Mouse (Mus musculus) NIH3T3 (cell line): ENCODE data around the gene Gpat3.

Experiments
- DNase-seq: peaks from one replicate; pipeline ENCODE4 v3.0.0-alpha.2; 2012; ENCODE audit warnings: low read depth

Gpat3 gene

DNA sequence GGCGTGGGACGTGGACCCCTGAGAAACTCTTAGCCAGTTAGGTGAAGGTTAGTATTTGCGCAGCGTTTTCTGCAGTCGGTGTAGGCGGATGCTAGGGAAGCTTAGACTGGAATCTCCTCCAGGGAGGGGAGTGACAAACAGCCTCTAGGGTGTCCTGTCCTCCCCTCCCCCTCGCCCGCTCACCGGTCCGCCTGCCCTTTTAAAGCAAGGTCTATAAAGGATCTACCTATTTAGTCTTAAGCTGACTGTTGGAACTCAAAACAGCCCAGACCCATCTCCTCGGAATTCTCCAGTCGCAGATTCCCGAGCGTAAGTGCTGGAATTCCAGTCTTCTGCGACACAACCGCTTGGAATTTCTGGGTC, at the start of gene Gpat3:
Gene Gpat3 (plus strand): TSS at position 229 of the 363 bp plus-strand sequence.
- no peak for DNase-seq

DNA sequence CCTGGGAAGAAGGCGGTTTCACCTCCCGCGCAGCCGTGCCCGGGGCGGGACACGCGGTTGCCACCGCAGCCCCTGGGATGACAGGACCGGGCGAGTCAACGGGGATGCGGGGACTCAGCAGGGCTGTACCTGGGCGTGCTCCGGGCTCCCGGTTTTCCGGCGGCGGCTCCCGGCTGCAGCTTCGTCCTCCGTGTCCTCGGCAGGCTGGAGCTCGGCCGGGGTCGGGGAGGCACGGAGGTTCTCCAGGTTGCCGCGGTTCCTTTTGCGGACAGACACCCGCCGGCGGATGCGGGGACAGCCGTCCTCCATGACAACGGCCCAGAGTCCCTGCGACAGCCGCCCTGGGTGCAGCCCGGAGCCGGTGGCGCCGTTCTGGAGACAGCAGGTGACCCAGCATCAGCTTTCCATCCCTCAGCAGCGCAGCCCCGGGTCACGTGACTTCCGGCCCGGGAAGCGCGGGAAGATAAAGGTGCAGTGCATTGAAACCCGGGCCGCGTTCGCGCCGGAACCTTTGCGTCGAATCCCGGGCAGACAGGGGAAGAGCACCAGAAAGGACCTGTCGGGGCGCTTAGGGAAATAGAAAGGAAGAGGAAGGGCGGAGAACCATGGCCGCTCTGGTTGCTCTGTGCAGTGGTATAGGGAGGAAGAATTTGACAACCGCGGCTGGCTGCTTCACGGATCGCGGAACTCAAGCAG, 47.2 kb upstream of the Gpat3 start, which contains the start of the genes Helq and Mrps18c:
Gene Helq (minus strand): TSS at position 434 of the 696 bp plus-strand sequence.
Gene Mrps18c (plus strand): TSS at position 463 of the 696 bp plus-strand sequence.
- DNase-seq, result peak; percentile 96

DNA sequence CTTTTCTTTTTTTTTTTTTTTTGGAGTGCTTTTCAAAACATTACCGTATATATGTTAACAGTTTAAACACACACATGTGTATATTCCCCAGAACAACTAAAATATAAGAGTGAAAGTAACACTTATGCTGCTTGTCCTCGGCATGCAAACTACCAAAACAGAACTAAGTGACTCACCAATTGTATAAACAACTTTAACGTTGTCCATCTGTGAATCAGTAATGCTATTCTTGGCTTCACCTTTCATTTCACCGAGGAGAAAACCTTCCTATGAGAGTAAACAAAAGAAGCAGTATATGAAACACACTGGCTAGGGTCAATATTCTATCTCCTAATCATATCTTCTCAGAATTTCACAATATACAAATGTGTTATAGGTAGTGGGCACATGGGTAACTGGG, 27.2 kb upstream of the Gpat3 start:
- DNase-seq, result peak; percentile 69

DNA sequence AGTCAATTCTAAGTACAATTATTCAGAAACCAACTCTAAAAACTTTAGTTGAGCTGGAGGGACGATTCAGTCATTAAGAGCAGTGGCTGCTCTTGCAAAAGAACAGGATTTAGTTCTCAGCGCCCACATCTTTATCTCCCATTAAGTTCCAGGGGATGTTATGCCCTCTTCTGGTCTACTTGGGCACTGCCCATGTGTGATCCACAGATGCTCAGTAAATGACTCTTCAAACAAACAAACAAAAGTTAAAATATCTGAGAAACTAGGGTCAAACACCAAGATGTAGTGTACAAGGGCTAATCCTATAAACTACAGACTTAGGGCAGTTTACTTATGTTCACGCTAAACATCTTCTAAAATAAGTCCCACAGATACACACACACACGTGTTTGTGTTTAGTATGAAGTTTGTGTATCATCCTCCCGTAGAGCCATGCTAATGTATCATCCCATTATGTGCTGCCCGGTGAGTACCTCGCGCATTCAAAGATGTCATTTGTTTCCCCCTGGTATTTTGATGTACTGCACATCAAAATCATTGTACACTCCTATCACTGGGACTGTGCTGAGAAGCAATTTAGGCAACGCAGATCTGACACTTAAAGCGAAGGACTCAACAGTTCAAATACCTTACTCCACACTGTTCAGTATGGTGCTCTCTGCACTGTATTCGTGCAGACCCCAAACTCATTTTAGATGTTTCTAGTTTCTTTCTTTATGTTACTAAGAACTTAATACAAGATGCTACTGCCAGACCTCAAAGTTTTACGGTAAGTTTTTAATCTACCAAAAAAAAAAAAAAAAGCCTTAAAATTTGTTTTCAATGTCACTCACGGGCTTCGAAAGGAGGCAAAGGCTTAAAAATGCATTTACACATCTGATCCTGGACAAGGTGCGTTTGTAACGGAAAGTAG, 25.7 kb upstream of the Gpat3 start:
- peak; percentile 48 for DNase-seq

DNA sequence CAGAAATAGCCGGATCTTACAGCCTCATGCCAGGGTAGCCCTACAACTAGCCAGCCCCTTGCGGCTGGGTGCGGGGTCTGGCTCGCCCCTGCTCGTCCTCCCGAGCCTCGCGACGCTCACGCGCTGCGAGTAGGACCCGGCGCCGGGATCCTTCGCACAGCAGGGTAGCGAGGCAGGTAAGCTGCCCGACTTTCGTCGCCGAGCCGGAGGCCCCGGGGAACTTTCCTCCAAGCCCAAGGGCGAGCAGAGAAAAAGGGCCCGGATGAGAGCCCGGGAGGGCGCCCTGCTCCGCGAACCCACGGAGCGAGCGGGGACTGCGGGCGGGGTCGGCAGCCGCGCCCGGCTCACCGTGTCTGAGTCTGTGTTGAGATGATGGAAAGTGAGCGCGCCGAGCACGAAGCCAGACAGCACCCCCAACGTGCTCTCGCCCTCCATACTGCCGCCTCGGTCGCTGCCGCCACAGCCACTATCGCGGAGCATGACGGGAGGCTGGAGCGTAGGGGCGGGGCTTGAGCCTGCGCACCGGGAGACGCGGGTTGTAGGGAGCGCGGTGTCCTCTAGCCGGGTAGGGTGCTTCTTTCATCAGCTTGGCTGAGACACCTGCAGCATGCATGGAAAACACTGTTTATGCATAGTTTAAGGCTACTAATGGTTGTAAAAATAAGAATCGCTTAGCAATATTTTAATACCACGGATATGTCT, 24.9 kb upstream of the Gpat3 start, which contains the start of gene Abraxas1:
Gene Abraxas1 (minus strand): TSS at position 483 of the 702 bp plus-strand sequence.
- peak; percentile 90 for DNase-seq

DNA sequence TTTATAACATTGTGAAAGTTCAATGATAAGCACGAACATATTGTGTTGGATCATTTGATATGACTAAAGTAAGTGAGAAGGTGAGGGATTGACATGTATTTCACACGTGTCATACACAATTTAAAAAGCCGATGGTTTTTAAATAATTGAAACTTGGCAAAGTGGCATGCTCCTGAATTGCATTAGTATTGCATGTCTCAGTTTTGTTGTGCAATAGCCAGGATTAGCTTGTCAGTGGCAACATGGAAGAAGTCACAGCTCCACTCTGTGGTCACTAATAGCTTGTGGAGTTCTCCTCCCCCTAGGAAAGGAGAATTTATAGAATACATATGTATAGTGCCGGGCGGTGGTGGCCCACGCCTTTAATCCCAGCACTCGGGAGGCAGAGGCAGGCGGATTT, 24.1 kb upstream of the Gpat3 start:
- DNase-seq, result peak; percentile 66

DNA sequence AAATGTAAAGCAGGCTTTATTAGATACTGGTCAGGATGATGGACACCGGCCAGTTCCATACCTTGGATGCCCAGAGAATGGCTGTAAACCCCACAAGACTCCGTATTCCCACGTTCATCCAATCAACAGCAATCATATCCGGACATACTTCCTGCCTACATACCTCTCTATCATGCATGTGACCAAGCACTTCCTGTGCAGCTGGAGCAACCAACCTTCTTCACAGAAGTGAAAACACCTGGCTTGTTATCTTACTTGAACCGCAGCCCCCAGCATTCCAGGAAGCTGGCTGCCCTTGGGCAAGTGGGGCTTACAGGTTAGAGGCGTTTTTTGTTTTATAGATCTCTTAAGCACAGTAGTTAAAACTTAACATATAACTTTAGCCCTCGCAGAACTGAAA, 22.7 kb upstream of the Gpat3 start:
- no peak for DNase-seq

DNA sequence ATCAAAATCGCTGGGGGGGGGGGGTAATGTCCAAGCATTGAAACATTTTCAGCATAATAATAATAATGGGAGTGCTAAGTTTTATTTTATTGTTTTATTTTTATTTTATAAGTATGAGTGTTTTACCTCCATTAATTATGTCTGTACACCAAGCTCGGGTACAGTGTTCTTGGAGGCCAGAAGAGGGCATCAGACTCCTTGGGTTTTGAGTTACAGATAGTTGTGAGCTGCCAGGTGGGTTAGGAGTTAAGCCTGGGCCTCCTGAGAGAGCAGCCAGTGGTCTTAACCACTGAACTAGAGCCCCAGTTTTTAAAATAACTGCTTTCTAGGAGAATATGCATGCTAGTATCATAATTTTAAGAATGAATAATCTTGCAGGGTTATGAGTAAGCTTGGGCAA, 19.5 kb upstream of the Gpat3 start:
- peak; percentile 58 for DNase-seq

DNA sequence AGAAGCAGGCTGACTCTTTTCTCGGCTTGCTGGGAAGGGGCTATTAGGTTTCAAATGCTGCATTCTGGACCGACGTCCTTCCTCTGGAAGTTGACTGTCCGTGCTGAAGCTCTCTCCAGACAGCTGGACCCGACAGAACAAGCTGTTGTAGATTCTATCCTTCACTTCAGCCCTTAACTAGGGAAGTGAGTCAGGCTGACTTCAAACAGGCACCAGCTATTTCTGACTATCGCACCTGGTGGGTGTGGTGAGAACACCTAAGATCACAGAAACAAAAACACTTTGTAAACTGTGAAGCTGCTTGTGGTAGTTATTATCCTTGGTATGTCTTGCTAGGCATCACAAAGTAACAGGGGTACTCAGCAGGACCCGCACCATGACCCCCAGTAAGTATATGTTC, 19.0 kb upstream of the Gpat3 start:
- DNase-seq, result no peak

DNA sequence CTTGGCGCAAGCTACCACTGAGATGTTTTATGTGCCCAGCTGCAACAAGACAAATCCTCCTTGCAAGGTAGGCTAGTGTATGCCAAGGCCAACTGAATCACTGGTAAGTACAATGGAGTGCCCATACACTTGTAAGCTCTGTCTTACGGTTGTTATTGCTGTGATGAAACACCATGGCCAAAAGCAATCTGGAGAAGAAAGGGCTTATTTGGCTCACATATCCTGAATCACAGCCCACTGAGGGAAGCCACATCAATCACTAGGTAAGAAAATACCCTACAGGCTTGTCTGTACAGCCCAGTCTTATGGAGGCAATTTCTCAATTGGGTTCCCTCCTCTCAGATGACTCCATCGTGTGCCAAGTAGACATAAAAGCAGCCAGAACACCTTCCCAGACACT, 16.8 kb upstream of the Gpat3 start:
- no peak for DNase-seq

DNA sequence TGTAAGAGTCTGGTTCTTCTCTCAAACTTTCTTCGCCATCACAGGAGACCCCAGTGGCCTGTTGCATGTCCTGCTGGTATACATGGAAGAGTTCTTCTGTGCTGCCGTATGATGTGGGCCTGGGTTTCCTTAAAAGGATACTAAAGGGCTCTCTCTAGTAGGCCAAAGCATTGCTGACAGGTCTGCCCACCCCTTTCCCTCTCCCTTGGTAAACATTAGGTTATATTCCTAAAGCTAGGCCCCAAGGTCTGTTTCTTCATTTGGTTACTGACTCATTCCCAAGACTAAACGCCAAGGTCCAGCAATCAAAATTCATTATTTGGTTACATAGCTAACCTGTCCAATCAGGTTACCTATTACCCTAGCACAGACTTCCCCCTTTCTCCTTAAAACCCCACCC, 12.8 kb upstream of the Gpat3 start:
- no peak for DNase-seq

DNA sequence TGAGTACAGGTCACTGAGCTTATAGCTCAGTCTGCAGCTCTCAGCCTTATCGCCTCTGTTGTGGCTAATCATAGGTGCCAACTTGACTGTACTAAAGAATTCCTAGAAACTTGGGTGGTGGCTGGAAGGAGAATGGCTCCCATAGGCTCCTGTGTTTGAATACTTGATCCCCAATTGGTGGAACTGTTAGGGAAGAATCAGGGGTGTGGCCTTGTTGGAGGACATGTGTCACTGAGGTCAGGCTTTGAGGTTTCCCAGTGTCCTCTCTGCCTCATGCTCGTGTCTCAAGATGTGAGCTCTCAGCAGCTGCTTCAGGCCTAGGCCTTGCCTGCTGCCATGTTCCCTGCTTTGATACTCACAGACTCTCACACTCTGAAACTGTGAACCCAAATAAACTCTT, 11.7 kb upstream of the Gpat3 start:
- DNase-seq, result no peak

DNA sequence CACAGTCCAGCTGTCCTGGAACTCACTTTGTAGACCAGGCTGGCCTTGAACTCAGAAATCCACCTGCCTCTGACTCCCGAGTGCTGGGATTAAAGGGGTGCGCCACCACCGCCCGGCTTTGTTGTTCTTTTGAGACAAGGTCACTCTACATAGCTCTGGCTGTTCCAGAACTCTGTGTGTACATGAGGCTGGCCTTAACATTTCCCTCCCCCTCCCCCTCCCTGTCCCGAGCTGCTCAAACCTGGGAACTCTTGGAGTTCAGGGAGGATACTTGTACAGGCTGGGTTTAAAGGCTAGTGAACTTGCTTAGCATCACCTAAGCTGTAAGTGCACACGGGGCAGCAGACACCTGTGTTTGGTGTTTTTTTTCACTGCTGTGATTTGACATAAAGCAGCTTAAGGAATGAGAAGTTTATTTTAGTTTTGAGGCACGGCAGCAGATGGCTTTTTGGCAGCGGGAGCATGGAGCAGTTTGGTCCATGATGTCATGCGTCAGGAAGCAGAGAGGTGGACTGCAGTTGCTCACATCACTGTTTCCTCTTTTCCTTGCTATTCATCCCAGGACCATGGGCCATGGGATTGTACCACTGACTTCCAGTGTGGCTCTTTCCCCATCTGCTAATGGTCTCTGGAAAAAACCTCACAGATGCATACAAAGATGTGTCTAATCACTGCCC, 9.5 kb upstream of the Gpat3 start:
- peak; percentile 21 for DNase-seq

DNA sequence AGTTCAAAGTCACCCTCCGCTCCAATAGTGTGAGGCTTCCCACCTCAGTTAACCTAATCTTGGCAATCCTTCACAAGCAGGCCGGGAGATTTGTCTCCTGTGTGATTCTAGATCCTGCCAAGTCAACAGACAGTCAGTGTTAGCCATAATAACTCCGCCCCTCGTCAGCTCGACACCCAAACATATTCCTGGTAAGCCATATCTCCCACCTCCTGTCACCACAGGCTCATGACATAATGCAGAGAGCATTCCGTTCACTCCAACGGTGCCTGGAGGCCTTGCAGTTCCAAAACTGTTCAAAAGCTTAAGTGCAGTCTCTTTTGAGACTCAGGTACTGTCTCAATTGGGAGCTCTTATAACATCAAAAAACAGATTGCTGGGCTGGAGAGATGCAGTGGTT, 7.6 kb upstream of the Gpat3 start:
- DNase-seq, result no peak

DNA sequence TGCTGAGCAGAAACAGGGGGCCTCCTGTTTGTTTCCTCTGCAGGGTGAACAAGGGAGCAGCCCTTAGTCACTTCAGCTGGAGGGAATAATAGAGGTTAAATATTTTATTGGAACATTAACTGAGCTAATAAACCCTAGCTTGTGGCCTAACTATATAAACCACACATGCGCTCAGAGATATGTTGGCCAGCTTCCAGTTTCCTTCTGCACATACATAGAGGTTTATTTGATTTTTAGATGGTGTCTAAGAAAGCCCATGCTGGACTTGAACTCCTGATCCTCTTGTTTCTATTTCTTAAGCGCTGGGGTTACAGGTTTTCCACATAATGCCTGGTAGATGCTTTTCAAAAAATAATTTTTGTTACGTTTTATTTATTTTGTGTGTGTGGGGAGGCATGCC, 1.0 kb upstream of the Gpat3 start:
- no peak for DNase-seq

DNA sequence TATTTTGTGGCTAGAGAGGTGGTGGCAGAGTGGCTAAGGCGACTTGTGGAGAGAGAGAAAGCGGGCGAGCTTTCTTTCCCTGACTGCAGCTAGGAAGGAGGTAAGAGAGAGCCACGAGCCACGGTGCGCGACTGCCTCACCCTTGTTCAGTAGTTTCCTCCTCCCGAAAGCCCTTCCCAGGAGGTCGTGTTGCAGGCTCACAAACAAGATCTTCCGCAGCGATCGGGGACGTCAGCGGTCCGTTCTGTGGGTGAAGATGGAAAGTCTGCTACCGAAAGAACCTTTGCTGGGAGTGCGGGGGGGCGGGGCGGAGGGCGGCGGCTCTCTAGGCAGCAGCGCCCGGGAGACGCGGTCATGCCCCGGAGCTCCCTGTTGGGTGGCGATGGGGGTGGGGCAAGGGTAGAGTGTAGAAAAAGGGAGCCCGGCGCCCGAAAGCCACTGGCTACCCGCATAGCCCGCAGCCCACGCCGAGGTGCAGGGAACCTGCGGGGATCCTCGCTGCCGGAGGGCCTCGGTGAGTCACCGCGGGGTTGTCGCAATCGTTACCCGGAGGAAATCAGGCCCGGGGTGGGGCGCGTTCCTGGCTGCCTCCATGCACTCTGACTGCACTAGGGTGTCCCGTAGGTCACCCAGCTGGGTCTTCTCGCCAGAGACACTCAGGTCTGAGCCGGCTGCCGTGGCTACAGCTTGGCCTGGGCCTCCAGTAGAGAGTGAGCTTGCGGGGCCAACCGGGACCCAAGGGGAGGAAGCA, 510 bp downstream of the Gpat3 start:
- peak; percentile 77 for DNase-seq

DNA sequence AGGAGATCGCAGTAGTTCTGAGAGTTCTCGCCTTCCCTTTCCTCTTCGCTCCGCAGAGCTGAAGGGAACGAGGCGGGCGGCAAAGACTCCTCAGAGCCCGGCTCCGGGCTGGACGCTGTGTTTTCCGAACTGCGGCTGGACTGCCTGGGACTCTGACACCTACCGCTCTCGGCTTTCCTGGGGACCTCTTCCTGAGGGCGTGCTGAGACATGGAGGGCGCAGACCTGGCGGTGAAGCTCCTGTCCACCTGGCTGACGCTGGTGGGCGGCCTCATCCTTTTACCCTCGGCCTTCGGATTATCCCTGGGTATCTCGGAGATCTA, 1.0 kb downstream of the Gpat3 start:
- no peak for DNase-seq

DNA sequence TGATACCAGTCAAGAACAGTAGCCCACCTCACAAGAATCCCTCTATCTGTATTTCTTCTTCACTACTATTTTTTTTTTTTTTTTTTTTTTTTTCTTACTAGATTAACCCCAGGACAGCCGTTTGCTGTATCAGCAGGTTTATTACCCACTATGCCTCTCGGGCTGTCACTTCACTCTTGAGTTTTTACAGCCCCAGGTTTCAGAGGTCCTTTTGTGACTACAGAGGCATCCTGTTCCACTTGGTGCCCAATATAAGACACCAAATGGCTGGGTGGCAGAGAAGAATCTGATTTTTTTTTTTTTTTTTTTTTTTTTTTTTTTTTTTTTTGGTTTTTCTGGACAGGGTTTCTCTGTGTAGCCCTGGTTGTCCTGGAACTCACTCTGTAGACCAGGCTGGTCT, 1.6 kb downstream of the Gpat3 start:
- no peak for DNase-seq

DNA sequence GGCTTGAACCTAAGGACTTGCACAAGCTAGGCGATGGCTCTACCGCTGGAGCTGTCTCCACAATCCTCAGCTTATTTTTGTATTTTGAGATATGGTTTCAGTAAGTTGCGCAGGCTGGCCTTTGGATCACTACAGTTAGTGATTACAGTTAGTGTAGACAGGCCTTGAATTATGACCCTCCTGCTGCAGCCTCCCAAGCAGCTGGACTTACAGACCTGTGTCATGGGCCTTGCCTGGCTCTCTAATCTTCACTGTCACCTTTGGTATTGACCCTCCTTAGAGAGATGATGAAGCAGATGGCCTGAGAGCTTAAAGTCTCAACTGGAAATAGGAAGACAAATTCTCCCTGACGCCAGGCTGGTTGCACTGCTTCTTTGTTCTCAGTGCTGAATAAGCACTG, 8.4 kb downstream of the Gpat3 start:
- no peak for DNase-seq

DNA sequence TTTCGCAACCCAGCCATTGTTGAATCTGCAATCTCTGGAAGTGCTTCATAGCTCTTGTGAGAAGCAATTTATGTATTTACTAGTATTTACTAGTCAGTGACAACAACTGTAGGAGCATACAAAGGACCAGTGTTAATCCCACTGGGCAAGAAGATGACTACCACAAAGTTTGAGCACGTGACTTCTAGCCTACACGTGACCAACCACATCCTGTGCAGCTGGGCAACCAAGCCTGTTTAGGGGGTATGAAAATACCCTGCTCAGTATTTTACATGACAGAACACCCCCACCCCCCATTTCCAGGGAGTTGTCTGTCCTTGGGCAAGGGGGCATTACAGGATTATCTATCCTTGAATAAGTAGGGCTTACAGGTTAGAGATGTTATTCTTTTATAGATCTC, 11.0 kb downstream of the Gpat3 start:
- DNase-seq, result no peak

DNA sequence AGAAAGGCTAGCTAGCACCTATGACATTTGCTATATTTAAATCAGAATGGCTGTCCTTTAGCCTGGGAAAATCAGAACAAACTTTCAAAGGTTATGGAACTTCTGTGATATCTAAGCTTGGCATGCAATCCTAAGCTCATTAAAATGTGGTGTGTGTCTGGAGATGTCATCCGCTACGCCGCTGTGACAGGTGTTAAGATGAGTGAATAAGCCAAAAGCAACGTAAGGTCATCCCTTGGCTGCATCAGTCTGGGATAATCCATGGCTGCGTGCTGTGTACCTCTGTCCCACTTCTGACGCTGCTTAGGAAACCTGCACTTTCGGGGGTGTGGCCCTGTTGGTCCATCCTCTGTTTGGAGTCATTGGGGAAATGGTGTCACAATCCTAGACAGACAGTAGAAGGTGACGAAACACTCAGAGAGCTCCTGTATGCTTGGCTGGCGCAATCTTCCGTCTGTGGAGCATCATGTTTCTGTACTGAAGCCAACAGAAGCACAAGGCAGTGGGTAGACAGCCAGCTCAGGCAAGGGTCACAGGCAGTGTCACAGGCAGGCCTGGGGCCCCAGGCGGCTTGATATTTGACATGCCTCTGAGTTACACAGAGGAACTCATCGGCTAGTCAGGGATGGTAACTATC, 15.0 kb downstream of the Gpat3 start:
- DNase-seq, result peak; percentile 69
